Mouse (Mus musculus) embryonic facial prominence, embryonic 11.5 days (tissue): Measurements from ENCODE around the gene Bcar3. TPM values are rescaled to one million over a fixed set of nuclear protein-coding genes. Genes with fewer than 3 reads are reported as not detected.
A peak's percentile ranks its signal among the peaks of the same experiment; 100 is the strongest.

Source experiments
- ATAC-seq: fragments of 200-750 bp; cut with Nextera tagmentation; replicated peaks from 2 replicates; pipeline ENCODE4 v1.8.0; 2017; ENCODE audit warnings: low read depth; ENCODE audit not compliant: insufficient number of reproducible peaks, low FRiP score, low TSS enrichment
- DNase-seq: peaks from one replicate; pipeline ENCODE4 v3.0.0-alpha.2; 2015; ENCODE audit warnings: low spot score
- H3K27ac ChIP-seq: fragments of 300-500 bp; sonication (generic); replicated peaks from 2 replicates; pipeline ENCODE4 v1.5.1; 2014; ENCODE audit warnings: mild to moderate bottlenecking, low read depth, low read length, control low read depth
- H3K27me3 ChIP-seq: fragments of 300-500 bp; sonication (generic); 2 replicates; pipeline ENCODE4 v1.6.1; 2014; ENCODE audit warnings: mild to moderate bottlenecking, low read length, moderate library complexity, mixed read lengths; ENCODE audit not compliant: control insufficient read depth, insufficient read depth
- H3K36me3 ChIP-seq: fragments of 300-500 bp; sonication (generic); replicated peaks from 2 replicates; pipeline ENCODE4 v1.6.1; 2014; ENCODE audit warnings: low read depth, mild to moderate bottlenecking, low read length, moderate library complexity, mixed read lengths; ENCODE audit not compliant: control insufficient read depth, insufficient read depth
- H3K4me1 ChIP-seq: fragments of 300-500 bp; sonication (generic); 2 replicates; pipeline ENCODE4 v1.6.1; 2014; ENCODE audit warnings: low read length, mixed read lengths; ENCODE audit not compliant: control insufficient read depth, insufficient read depth
- H3K4me2 ChIP-seq: fragments of 300-500 bp; sonication (generic); 2 replicates; pipeline ENCODE4 v1.6.1; 2014; ENCODE audit warnings: low read depth, mild to moderate bottlenecking, control low read depth, low read length, moderate library complexity
- H3K4me3 ChIP-seq: fragments of 300-500 bp; sonication (generic); 2 replicates; pipeline ENCODE4 v1.5.1; 2014; ENCODE audit warnings: low read depth, low read length, control low read depth
- H3K9ac ChIP-seq: fragments of 300-500 bp; sonication (generic); replicated peaks from 2 replicates; pipeline ENCODE4 v1.6.1; 2014; ENCODE audit warnings: mild to moderate bottlenecking, control low read depth, low read length
- H3K9me3 ChIP-seq: fragments of 300-500 bp; sonication (generic); replicated peaks from 2 replicates; pipeline ENCODE4 v1.6.1; 2016; ENCODE audit warnings: mild to moderate bottlenecking, low read length, inconsistent platforms, mixed read lengths; ENCODE audit not compliant: control insufficient read depth
- WGBS: fragments of 180-500 bp; shearing (Covaris S2); extraction: QIAGEN DNeasy Blood & Tissue Kit; methylation state at CpG from one replicate; pipeline ENCODE4 v1.1.7; 2014; 5-methylcytosine and 5-hydroxymethylcytosine counted together
- polyA plus RNA-seq: library from polyadenylated mRNA; unstranded; fragments of >200 nt; fragmentation: Nextera tagmentation; extraction: Ambion mirVana; gene quantifications from 2 replicates; pipeline ENCODE4 v1.2.1, GENCODE M21; 2014

The Bcar3 gene
- polyA plus RNA-seq, 1 experiment from 2014 or later, result 8.4 TPM

DNA sequence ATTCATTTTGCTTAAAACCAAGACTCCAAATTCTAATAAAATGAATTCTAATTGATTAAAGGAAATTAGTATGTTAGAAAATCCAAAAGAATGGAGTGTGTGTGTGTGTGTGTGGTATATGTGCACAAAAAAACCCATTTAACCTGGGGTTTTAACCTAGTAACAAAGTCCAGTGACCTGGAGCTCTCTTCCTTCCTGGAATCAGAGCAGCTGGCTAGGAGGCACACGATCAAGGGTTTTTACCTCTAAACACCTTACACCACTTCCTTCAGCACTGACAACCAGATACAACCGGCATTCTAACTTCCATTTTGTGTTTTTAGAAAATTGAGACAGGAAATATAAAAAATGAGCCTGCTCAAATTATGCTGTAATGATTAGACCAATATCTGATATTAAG is 251.4 kb downstream of the Bcar3 start:
- no peak for DNase-seq
- no peak for ATAC-seq
- no peak overlapping the region for H3K27ac ChIP-seq
- H3K9ac ChIP-seq, result no peak overlapping the region
- H3K4me2 ChIP-seq, result no peak overlapping the region
- no peaks in the 10 kb centered on the region for H3K9me3 ChIP-seq
- H3K4me1 ChIP-seq, result no peaks in the 10 kb centered on the region
- no peak overlapping the region for H3K4me3 ChIP-seq
- no peaks in the 10 kb centered on the region for H3K27me3 ChIP-seq
- 83% methylated on average over 2 of the region's 2 CpGs for WGBS
- peaks cover 8% of the 10 kb centered on the region for H3K36me3 ChIP-seq

DNA sequence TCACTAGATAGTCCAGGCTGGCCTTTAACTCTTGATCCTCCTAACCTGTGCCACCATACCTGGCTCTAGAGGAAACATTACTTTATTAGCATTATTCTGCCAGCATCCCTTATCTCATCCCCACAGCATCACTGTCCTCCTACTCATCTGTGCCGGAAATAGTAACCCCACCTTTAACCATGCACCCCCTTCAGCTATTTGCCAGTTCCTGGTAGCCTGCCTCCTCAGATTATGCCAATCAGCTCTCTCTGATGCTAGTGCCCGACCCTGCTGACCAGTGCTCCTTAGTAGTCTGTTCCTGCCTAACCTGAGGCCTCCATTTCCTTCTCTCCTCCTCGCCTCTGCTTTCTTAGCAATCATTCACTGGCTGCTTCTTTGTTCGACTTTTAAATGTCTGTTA is 253.5 kb downstream of the Bcar3 start:
- no peak for ATAC-seq
- H3K4me3 ChIP-seq, result no peak overlapping the region
- WGBS, result 85% methylated on average over 4 of the region's 4 CpGs
- no peak for DNase-seq
- peaks cover under 1% of the 10 kb centered on the region for H3K36me3 ChIP-seq
- H3K9me3 ChIP-seq, result no peaks in the 10 kb centered on the region
- no peaks in the 10 kb centered on the region for H3K4me1 ChIP-seq
- no peak overlapping the region for H3K27ac ChIP-seq
- no peak overlapping the region for H3K9ac ChIP-seq
- no peak overlapping the region for H3K4me2 ChIP-seq
- H3K27me3 ChIP-seq, result no peaks in the 10 kb centered on the region

DNA sequence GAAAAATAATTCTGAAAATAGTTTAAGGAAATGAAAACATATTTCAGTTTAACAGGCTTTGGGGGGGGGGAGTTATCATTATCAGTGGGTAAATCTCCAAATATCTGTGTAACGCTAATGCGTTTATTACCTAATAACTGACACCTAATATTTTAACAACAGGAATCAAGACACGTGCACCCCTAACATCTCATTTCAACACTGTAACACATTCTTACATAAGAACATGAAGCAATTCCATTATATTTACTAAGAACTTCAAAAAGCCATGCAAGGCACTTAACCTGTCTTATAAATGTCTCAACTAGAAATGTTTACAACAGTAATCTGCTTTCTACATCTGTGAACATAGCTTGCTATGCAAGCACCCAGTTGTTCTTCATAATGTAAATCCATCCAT is 257.2 kb downstream of the Bcar3 start:
- no peak overlapping the region for H3K4me2 ChIP-seq
- no peaks in the 10 kb centered on the region for H3K9me3 ChIP-seq
- no peak overlapping the region for H3K27ac ChIP-seq
- no peak overlapping the region for H3K4me3 ChIP-seq
- no peaks in the 10 kb centered on the region; the same call in none of the 2 replicates for H3K36me3 ChIP-seq
- ATAC-seq (no peak), DNase-seq (no peak)
- H3K27me3 ChIP-seq, result no peaks in the 10 kb centered on the region
- 94% methylated on average over 3 of the region's 3 CpGs for WGBS
- no peaks in the 10 kb centered on the region for H3K4me1 ChIP-seq
- H3K9ac ChIP-seq, result no peak overlapping the region

DNA sequence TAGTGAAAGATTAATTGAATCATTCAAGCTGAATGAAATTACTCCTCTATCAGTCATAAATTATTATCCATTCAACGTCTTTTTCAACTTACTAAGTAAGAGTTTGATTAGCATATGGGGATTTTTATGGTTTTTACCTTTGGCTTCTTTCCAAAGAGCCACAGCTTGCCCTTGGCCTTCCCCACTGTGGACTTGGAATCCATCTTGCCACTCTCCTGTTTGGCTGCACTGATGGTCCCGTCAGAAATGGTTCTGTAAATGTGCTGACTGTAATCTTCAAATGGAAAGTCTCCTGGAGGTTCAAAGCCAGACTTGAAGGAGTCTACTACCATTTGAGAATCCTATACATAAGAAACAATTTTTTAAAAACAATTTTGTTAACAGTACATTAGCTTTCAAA is 263.8 kb downstream of the Bcar3 start:
- Histone ChIP-seq H3K27me3 (no peaks in the 10 kb centered on the region), H3K9ac (no peak overlapping the region), H3K4me1 (no peaks in the 10 kb centered on the region), H3K27ac (no peak overlapping the region), H3K4me3 (no peak overlapping the region), H3K9me3 (no peaks in the 10 kb centered on the region), H3K36me3 (no peaks in the 10 kb centered on the region), H3K4me2 (no peak overlapping the region)
- ATAC-seq (no peak), DNase-seq (no peak)
- WGBS, result 82% methylated on average over 2 of the region's 2 CpGs

DNA sequence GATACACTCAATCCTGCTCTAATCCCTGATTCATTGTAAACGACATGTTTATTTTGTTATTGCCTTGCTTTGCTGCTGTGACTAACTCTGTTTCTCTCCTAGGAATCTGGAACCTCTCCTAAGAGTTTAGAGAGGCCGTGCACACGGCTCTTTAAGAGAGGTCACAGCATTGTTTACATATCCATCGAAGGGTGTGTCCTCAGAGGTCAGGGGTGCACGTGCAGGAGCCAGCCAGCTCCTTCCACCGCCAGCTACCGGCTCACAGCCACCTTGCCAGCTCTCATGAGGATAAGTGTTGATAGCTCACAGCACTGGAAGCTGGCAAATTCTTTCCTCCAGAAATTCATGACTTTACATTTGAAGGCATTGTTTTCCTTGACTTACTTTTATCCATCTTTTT is 271.3 kb downstream of the Bcar3 start:
- Histone ChIP-seq H3K4me1 (no peaks in the 10 kb centered on the region), H3K4me3 (no peak overlapping the region), H3K27ac (no peak overlapping the region), H3K9me3 (no peaks in the 10 kb centered on the region), H3K27me3 (no peaks in the 10 kb centered on the region), H3K36me3 (no peaks in the 10 kb centered on the region), H3K4me2 (no peak overlapping the region), H3K9ac (no peak overlapping the region)
- no peak for ATAC-seq
- WGBS, result 19% methylated on average over 7 of the region's 7 CpGs
- peak; percentile 8 for DNase-seq

DNA sequence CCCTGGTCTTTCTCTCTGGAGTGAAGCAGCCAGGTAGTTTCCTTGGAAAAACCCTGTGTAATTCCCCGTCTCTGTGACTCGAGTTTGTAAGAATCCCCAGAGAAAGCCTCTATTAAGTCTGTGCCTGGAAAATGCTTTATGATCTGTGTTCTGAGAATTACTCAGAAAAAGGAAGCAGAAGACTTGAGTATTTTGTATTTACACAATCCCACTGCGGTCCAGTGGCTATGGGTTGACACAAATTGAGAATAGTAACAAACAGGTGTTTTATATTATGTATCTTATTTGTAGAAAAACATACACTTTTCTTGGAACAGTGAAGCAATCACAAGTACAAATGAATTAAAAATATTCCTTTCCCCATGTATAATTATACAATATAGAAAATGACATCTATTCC is 272.2 kb downstream of the Bcar3 start:
- no peak for DNase-seq
- Histone ChIP-seq H3K9ac (no peak overlapping the region), H3K4me2 (no peak overlapping the region), H3K36me3 (no peaks in the 10 kb centered on the region), H3K27me3 (no peaks in the 10 kb centered on the region), H3K27ac (no peak overlapping the region), H3K9me3 (no peaks in the 10 kb centered on the region), H3K4me1 (no peaks in the 10 kb centered on the region), H3K4me3 (no peak overlapping the region)
- no peak for ATAC-seq
- WGBS, result 62% methylated on average over 3 of the region's 3 CpGs

DNA sequence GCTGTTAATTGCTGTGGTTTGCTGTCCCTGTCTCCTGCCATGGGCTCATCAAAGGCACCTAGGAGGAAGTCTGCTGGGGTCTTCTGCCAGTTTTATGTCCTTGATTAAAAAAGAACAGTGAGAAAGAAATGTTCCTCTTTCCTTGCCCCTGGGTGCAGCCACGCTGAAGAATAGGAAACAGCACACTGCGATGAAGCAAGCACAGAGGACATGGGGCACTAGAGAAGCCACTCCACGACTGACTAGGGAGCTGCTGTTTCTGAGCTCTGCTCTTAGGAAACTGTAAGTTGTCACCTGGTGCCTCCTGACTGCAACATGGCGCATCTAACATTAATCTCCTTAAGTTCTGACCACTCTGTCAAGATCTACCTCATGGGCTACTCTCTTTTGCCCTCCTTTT is 272.6 kb downstream of the Bcar3 start:
- Histone ChIP-seq H3K4me2 (no peak overlapping the region), H3K36me3 (no peaks in the 10 kb centered on the region), H3K4me1 (no peaks in the 10 kb centered on the region), H3K9me3 (no peaks in the 10 kb centered on the region), H3K27ac (no peak overlapping the region), H3K9ac (no peak overlapping the region), H3K4me3 (no peak overlapping the region), H3K27me3 (no peaks in the 10 kb centered on the region)
- ATAC-seq (no peak), DNase-seq (no peak)
- WGBS, result 75% methylated on average over 4 of the region's 4 CpGs

DNA sequence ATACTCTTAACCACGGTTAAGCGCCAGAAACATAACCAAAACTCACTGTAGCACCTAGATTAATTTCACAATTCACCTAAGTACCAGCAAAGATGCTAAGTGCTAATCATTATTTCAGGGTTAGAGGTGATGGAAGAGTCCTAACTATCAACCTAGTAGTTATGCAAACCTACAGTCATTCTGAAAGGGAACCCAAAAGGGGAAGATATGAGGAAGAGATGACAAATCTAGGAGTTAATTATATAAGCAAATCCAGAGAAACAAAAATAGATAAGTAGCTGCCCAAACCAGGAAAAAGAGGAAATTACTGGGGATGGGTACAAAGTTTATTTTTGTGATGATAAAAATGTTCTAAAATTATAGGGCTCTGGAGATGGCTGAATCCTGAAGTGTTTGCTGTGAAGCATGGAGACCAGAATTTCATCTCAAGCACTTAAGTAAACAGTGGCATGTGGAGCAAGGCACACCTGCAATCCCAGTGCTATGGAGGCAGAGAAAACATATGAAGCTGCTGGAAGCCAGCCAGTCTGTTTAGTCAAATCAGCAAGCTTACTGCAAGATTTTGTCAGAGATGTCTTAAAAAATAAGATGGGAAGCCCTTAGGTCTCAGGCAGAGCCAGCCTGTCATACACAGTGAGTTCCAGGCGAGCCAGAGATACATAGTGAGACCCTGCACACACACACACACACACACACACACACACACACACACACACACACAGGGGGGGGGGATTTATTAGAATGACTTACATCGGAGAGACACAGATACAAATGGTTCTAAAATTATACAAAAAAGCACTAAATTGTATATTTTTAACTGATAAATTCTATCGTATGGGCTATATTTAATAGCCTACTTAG is 279.7 kb downstream of the Bcar3 start:
- Histone ChIP-seq H3K4me2 (no peak overlapping the region), H3K9ac (no peak overlapping the region), H3K9me3 (no peaks in the 10 kb centered on the region), H3K27me3 (no peaks in the 10 kb centered on the region), H3K27ac (no peak overlapping the region), H3K36me3 (no peaks in the 10 kb centered on the region), H3K4me3 (no peak overlapping the region), H3K4me1 (no peaks in the 10 kb centered on the region)
- no peak for ATAC-seq
- 90% methylated on average over 5 of the region's 5 CpGs for WGBS
- DNase-seq, result no peak
